Mouse (Mus musculus) urinary bladder, postnatal 25 days (tissue): ENCODE data around the gene Apba2.

Experiments
- DNase-seq: peaks from one replicate; pipeline ENCODE4 v3.0.0; 2022; ENCODE audit warnings: low spot score

The Apba2 gene

DNA sequence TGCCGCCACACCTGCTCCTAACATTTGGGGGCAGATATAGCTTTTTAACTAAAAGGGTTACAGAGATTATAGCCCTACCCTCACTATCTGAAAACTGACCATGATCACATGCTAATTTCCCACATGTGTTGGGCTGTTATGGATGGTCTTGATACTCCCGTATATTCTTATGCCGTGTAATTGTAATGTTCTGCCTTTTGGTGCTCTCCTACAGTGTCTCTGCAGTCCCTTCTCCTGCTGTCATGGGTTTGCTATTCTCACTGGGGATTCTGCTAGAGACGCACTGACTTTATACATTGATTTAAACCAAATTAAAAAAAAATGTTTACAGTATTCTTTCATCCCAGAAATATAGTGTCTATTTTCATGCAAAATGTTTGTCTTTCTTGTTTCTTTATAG, 157.4 kb downstream of the Apba2 start:
- DNase-seq: no peak

- no peak for DNase-seq
These were observed 157.8 kb downstream of the Apba2 start for GRCm38 (mm10) chr7:64659328-64659727.

DNA sequence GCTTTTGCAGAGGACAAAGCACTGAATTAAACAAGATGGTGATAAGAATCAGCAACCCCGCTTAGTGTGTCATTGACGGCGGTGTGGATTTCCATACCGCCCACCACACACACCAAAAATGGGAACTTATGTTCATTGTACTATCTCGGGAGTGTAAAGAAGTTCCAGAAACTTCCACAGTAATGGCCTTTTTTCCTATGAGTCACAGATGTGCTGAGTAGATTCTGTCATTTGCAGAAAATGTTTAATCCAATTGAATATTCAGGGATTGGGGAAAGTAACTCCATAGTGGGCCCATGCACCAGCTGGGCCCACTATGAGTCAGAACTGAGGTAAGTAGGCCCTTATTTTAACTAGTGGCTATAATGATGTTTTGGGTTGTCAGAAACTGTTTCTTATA, 161.0 kb downstream of the Apba2 start:
- no peak for DNase-seq

DNA sequence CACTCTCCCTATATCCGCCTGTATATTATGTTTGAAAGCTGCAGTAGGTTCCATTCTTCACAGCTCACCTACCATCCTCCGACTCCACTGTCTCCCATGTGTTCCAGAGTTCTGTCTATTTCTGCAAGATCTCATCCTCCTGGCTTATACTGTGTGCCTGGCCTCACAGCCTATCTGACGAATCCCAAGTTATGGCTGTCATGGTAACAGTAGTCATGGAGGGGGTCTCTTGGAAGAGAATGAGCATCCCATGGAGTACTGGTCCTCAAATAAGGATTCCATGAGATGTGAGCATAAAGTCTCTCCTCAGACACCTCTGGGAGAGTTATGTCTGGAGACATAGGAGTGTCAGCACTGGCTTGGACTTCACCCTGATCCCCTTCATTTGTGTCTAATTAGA, 162.1 kb downstream of the Apba2 start:
- no peak for DNase-seq

DNA sequence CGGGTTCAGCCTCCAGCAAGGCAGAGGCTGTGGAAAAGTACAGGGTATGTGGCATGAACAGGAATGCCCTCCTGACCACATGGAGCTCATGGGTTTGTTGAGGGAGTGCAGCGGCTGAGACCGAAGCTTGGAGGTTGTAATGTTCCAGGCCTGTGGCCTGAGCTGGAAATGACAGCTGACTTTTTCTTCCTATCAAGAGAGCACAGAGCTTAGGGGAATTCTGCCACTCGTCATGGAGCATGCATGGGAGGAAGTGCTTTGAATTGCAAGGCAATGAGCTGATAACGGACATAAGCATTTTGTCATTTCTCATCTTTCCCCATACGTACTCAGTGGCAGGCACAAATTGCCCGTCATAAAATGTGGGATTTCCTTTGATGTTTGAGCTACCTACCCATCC, 163.6 kb downstream of the Apba2 start:
- no peak for DNase-seq

GRCm38 (mm10) chr7:64665716-64666298, 164.3 kb downstream of the Apba2 start:
- DNase-seq: no peak

- DNase-seq: no peak
These were observed 166.5 kb downstream of the Apba2 start for GRCm38 (mm10) chr7:64667959-64668358.

DNA sequence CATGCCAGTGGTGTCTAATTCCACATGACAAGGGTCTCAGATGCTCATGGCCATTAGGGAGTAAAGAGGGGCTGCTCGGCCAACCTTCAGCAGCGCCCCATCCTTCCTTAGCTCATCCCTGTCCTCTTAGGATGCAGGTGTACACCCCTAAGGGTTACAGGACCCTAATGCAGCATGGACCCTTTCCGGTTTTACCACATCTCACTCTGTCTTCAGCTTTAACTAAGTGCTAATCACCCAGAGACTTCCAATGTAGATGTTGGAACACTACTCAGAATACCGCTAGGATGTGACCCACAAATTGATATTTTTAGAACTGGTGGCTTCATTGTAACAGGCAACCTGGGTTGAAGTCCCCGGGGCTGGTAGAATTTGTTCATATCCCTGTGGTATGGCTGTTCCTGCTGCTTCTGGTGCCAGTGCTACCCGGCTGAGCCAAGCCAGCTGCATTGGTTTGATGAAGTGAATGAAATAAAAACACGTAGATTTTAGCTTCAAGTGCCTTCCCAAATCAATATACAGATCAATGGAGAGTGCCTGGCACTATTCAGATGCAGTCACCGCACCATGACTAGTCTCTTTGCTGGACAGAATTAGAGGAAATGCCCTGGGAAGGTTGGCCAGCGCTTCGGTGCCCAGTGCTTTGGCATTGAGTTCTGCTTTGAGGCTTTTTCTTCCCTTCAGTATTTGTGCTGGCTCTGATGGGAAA, 178.4 kb downstream of the Apba2 start:
- DNase-seq: no peak

DNA sequence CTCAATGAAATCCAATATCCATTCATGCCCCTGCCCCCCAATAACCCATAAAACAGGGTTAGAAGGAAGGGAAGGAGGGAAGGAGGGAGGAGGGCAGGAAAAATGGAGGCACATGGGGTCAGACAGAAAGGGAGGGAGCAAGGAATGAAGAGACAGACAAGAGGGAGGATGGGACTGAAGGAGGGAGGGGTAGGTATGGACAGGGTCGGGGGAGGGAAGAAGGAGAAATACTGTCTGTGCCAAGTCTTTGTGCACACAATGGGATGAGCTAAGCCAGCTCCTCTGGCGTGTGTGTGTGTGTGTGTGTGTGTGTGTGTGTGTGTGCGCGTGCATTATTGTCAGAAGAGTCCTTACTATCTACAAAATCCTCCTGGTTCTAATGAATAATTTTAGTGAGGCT, 183.4 kb downstream of the Apba2 start:
- DNase-seq: no peak

GRCm38 (mm10) chr7:64688115-64688817, 186.8 kb downstream of the Apba2 start:
- no peak for DNase-seq

DNA sequence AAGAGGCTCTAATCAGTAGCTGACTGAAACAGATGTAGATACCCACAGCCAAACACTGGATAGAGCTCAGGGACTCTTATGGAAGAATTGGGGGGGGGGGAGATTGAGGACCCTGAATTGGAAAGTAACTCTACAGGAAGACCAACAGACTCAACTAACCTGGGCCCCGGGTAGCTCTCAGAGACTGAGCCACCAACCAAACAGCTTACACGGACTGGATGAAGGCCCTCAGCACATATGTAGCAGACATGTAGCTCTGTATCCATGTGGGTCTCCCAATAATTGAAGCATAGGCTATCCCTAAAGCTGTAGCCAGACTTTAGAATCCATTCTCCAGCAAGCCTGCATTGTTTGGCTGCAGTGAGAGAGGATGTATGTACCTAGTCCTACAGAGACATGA, 190.3 kb downstream of the Apba2 start:
- no peak for DNase-seq

DNA sequence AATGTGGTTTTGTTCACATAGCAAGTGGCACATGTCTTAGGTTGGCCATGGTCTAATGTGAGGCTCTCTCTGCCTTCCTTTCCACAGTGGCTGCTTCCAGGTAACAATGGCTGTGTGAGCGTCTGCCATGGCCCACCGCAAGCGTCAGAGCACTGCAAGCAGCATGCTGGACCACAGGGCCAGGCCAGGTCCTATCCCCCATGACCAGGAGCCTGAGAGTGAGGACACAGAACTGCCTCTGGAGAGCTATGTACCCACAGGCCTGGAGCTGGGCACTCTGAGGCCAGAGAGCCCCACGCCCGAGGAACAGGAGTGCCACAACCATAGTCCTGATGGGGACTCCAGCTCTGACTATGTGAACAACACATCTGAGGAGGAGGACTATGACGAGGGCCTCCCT, 193.4 kb downstream of the Apba2 start:
- no peak for DNase-seq

GRCm38 (mm10) chr7:64696521-64697281, 195.2 kb downstream of the Apba2 start:
- DNase-seq: no peak

DNA sequence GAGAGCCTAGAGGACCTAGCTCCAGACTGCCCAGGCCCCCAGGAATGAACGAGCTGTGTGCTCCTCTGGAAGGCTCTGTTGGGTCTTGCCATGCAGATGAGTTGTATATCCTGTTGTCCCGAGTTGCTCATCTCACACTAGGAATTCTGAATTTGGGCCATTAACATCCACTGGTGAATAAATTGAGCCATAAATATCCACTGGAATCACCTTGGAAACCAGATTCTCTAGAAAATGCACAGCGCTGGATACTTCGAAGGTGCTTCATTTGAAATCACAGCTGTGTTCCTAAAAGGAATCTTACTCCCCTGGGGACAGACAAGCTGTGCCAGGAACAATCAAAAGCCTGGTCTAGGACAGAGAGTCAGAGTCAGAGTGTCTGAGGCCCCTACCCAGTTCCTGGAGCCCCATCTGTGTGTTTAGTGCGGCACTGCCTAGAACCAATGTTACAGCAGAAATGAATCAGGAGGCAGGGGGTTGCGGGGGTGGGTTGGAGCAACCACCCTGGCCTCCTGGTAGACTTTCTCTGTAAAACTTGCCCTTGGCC, 196.4 kb downstream of the Apba2 start:
- no peak for DNase-seq

- no peak for DNase-seq
These were observed 202.6 kb downstream of the Apba2 start for GRCm38 (mm10) chr7:64704060-64704595.

DNA sequence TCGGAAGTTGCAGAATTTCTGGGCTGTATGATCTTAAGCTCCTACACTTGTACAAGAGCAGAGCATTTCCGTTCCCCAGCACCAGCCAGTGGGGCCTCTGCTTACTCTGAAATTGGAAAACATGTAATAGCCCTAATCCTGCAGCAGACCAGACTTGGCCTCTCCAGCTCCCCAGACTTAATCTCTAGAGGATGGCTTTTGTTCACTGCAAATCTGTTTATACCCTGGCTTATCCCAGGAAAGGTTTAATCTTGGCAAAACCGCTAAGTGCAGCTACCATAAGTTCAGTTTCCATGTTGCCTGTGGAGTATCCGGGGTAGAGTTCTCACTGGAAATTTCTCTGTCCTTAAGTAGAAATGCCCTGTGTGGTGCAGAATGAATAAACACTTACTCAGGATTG, 206.7 kb downstream of the Apba2 start:
- no peak for DNase-seq

DNA sequence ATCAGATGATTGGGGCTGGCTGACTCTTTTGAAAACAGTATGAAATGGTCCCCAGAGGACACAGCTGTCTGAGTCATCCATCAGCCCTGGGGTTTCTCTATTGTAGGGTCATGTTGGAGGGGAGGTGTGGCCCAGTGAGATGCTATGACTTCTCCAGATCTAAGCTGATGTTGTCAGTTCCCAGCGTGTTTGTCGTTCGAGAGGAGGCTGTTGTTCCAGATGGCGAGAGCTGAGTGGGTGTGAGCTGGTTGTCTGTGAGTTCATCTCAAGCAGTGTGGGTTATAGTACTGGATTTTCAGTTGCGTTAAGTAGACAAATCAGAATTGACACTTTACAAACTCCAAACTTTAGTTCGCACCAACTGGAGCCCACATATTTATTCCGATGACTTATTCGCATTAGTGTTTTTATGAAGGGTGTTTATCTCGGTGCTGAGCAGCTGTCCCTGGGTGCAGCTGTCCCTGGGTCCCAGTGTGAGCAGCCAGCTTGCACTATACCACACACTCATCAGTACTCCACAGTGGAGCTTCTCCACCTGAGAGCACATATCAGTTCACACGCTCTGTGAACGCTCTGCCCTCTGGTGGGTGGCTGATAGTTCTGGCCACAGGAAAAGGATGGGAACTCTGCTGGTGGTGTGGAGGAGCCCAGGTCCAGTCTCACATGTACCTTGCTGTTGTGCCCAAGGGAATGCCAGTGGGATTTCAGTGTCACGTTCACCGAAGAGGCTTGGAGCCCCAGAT, 208.2 kb downstream of the Apba2 start:
- DNase-seq: no peak

DNA sequence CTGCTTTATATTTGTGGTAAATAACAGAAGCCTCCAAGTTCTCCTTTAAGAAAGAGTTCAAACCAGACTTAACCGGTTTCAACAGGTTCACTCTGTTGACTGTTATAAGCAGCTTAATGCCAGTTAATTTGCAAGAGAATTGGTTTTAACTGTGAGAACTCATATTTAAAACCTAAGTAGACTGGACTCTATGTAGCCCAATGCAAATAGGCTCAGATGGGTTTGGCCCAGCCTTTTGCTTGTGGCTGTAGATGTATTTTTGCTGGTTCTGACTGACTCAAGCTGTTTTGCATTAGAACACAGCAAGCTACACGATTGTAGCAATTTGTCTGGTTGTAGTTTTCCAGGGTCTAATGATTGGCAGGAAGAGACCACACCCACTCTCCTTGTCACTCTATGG, 214.8 kb downstream of the Apba2 start:
- DNase-seq: no peak

DNA sequence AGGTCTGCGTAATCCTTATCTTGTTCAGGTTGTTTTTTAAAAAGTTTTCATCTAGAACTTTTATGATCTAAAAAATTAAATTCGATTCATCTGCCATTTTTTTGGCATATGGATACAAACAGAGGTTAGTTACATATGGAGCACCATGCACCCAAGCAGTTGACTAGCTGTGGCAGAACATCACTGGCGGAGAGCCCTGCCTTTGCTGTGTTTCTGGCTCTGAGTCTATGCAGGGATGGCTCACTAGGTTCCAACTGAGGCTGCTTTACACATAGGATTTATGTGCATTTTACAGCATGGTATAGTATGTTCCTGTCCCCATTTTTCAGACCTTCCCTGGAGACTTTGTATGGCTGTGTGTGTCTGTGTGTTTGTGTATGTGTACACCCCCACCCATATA, 221.8 kb downstream of the Apba2 start:
- no peak for DNase-seq

- DNase-seq: no peak
These were observed 222.9 kb downstream of the Apba2 start for GRCm38 (mm10) chr7:64724409-64724808.

DNA sequence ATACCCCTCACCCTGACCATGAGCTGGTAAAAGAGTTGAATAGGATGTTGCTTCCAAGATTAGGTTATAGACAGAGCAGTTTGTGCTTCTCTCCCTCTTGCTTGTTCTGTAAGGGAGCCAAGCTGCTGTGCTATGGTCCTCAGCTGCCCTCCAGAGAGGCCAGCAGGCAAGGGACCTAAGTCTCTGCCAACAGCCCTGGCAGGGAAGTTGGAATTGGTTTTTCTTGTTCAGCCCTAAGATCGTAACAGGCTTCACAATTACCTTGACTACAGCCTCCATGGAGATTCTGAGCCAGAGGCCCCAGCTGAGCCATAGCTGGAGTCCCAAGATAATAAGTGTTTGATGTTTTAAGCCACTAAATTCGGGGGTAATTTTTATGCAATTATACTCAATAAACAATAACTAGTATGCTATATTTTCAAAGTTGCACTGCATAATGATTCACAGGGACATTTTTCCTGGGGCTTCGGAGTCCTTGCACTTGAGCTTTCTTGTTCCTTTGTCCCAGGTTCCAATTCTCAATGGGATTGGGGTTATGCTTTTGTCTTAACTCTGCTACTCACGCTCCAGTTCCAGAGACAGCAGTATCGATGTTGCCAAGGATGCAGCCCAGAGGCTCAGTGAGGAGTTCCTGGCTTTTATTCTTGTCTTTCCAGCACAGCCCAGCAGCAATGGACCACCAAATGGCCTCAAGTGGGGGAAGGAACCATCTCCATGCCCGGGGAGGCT, 224.6 kb downstream of the Apba2 start:
- DNase-seq: no peak
